Mouse (Mus musculus) cortical plate, adult 2 months (tissue): ENCODE measurements around the gene Blnk.

Experiments
- CTCF ChIP-seq: fragments of 200-500 bp; IDR thresholded peaks from 2 replicates; pipeline ENCODE4 v1.5.1; 2011; ENCODE audit warnings: mild to moderate bottlenecking, control low read depth, low read length; ENCODE audit not compliant: insufficient read depth; ENCODE audit errors: extremely low read depth
- POLR2A ChIP-seq: fragments of 200-500 bp; IDR thresholded peaks from 2 replicates; pipeline ENCODE4 v1.6.1; 2011; ENCODE audit warnings: mild to moderate bottlenecking, low read length, control low read depth; ENCODE audit not compliant: insufficient read depth; ENCODE audit errors: extremely low read depth

DNA sequence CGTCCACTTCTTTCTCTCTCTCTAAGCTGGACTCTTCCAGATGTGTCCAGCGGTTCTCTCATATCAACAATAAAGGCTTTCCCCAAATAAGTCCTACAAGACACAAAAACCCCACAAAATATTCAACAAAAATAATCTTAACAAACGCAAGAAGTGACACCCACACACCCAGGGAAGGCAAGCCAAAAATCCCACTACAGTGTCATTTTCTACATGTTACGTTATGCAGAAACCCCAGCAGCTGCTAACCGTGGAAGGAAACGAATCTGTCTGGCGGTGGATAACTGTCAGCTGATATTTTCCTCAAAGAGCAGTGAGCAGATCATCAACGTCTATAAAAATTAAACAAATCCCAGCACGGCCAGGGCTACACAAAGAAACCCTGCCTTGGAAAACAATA lies 19.7 kb upstream of the Blnk start:
- no peak for TF ChIP-seq POLR2A
- TF ChIP-seq CTCF, result no peak
